Mouse (Mus musculus): ENCODE measurements at regions not wholly inside any gene's neighbourhood (a gene's known extent, or its start where the extent isn't known, plus 50 kb on each side); places are given as distances from the start of the nearest gene placed in this dataset.
"Not testable (repeated sequence)": the region's sequence is repeated elsewhere in the genome, so short reads cannot be mapped to it uniquely, and the experiment has no call there.

- no peak overlapping the region for H3K4me3 ChIP-seq (ENCODE audit: low read depth, low read length)
- WGBS = 84% methylated on average over 3 of the region's 3 CpGs
- H3K27me3 ChIP-seq (ENCODE audit: control insufficient read depth, insufficient read depth, low read length) = no peaks in the 10 kb centered on the region
Measured at GRCm38 (mm10) chr17:7527681-7528080, 142.4 kb upstream of the Unc93a2 start.

GRCm38 (mm10) chr17:7524497-7524896 lies 139.2 kb upstream of the Unc93a2 start:
- 90% methylated on average over 11 of the region's 11 CpGs for WGBS
- not testable (repeated sequence) for H3K4me1 ChIP-seq (ENCODE audit: control insufficient read depth, insufficient read depth, low read length); H3K4me3 ChIP-seq (ENCODE audit: low read depth, low read length); H3K27me3 ChIP-seq (ENCODE audit: control insufficient read depth, insufficient read depth, low read length); H3K9me3 ChIP-seq (ENCODE audit: control insufficient read depth, low read length); DNase-seq (ENCODE audit: low spot score); H3K27ac ChIP-seq (replicated peaks; ENCODE audit: low read depth, low read length); H3K36me3 ChIP-seq (ENCODE audit: control insufficient read depth, insufficient read depth, low read length); H3K9ac ChIP-seq (ENCODE audit: low read length); ATAC-seq (ENCODE audit: insufficient number of reproducible peaks, low FRiP score, low TSS enrichment, low read depth); H3K4me2 ChIP-seq (ENCODE audit: low read depth, severe bottlenecking)

More at GRCm38 (mm10) chr17:7527681-7528080, 142.4 kb upstream of the Unc93a2 start:
- ATAC-seq (ENCODE audit: insufficient number of reproducible peaks, low FRiP score, low TSS enrichment, low read depth) (no peak), DNase-seq (ENCODE audit: low spot score) (no peak)
- no peaks in the 10 kb centered on the region for H3K36me3 ChIP-seq (ENCODE audit: control insufficient read depth, insufficient read depth, low read length)
- H3K9me3 ChIP-seq (ENCODE audit: control insufficient read depth, low read length) = no peaks in the 10 kb centered on the region
- H3K4me2 ChIP-seq (ENCODE audit: low read depth, severe bottlenecking) = no peak overlapping the region
- no peak overlapping the region for H3K9ac ChIP-seq (ENCODE audit: low read length)
- H3K27ac ChIP-seq (replicated peaks; ENCODE audit: low read depth, low read length) = no peak overlapping the region
- H3K4me1 ChIP-seq (ENCODE audit: control insufficient read depth, insufficient read depth, low read length) = no peaks in the 10 kb centered on the region

- Histone ChIP-seq H3K4me2 (ENCODE audit: low read depth, severe bottlenecking) (no peak overlapping the region), H3K27ac (replicated peaks; ENCODE audit: low read depth, low read length) (no peak overlapping the region), H3K9ac (ENCODE audit: low read length) (no peak overlapping the region), H3K4me3 (ENCODE audit: low read depth, low read length) (no peak overlapping the region), H3K27me3 (ENCODE audit: control insufficient read depth, insufficient read depth, low read length) (no peaks in the 10 kb centered on the region), H3K9me3 (ENCODE audit: control insufficient read depth, low read length) (no peaks in the 10 kb centered on the region), H3K36me3 (ENCODE audit: control insufficient read depth, insufficient read depth, low read length) (no peaks in the 10 kb centered on the region), H3K4me1 (ENCODE audit: control insufficient read depth, insufficient read depth, low read length) (no peaks in the 10 kb centered on the region)
- DNase-seq (ENCODE audit: low spot score) = peak; percentile 23
- no peak for ATAC-seq (ENCODE audit: insufficient number of reproducible peaks, low FRiP score, low TSS enrichment, low read depth)
- 66% methylated on average over 10 of the region's 10 CpGs for whole genome bisulfite sequencing
Measured at GRCm38 (mm10) chr17:7521127-7521526, 135.9 kb upstream of the Unc93a2 start.
